Mouse (Mus musculus) cortical plate, adult 2 months (tissue): Measurements from ENCODE around the gene Cntnap3.

Experiments used
- CTCF ChIP-seq: fragments of 200-500 bp; IDR thresholded peaks from 2 replicates; pipeline ENCODE4 v1.5.1; 2011; ENCODE audit warnings: mild to moderate bottlenecking, control low read depth, low read length; ENCODE audit not compliant: insufficient read depth; ENCODE audit errors: extremely low read depth
- POLR2A ChIP-seq: fragments of 200-500 bp; IDR thresholded peaks from 2 replicates; pipeline ENCODE4 v1.6.1; 2011; ENCODE audit warnings: mild to moderate bottlenecking, low read length, control low read depth; ENCODE audit not compliant: insufficient read depth; ENCODE audit errors: extremely low read depth

- TF ChIP-seq CTCF (no peak), POLR2A (no peak)
Measured at GRCm38 (mm10) chr13:64745383-64745782, 158.4 kb downstream of the Cntnap3 start.
